Mouse (Mus musculus): ENCODE results near the gene Gm42742. TPM values are rescaled to one million over a fixed set of nuclear protein-coding genes. Genes with fewer than 3 reads are reported as not detected.

Gm42742 gene
- total RNA-seq (2012; rRNA removed): 13.8 and 20.5 TPM in 2 replicates
- polyA plus RNA-seq (2012; ENCODE audit: insufficient read depth in 1 of 2, insufficient read length in 2 of 2, low read depth in 1 of 2, low replicate concordance in 2 of 2, missing spikeins in 1 of 2): 10 to 100 TPM in 1 of 2 experiments, not detected in 1; 27.2 TPM

- DNase-seq (ENCODE audit: low read depth, low spot score): peak; percentile 54
- no peaks in the 10 kb centered on the region for H3K27me3 ChIP-seq (ENCODE audit: control insufficient read depth in 1 of 2, insufficient read depth in 2 of 2, low read length in 2 of 2)
- peaks cover 0 to 22% of the 10 kb centered on the region in 2 experiments; a peak in 3 of 4 replicates for H3K36me3 ChIP-seq (ENCODE audit: control insufficient read depth in 1 of 2, insufficient read depth in 2 of 2, low read length in 2 of 2)
- peak within 1 kb of the TSS; percentile 11; the same call in 1 of the 2 replicates for H3K9ac ChIP-seq (ENCODE audit: control insufficient read depth, low read depth, low read length, poor library complexity, severe bottlenecking)
- no peaks in the 10 kb centered on the region for H3K9me3 ChIP-seq (replicated peaks; ENCODE audit: insufficient read depth, low read length)
- no peak for TF ChIP-seq JUND (IDR thresholded peaks at IDR 0.05; ENCODE audit: low read depth, low read length)
- no peak for TF ChIP-seq USF1 (IDR thresholded peaks at IDR 0.05; ENCODE audit: low read depth, low read length)
- no peak for TF ChIP-seq ZNF384 (IDR thresholded peaks at IDR 0.05; ENCODE audit: low read depth, low read length)
- TF ChIP-seq MAZ (IDR thresholded peaks at IDR 0.05; ENCODE audit: low read depth, low read length): no peak
- no peak for TF ChIP-seq UBTF (IDR thresholded peaks at IDR 0.05; ENCODE audit: borderline replicate concordance, insufficient read depth, low read depth, low read length)
- 0 out of 2 replicates have a peak, but pooled peaks have one; percentile 13 for TF ChIP-seq MYB (IDR thresholded peaks at IDR 0.05; ENCODE audit: low read depth, low read length)
- no peak for TF ChIP-seq GATA1 (IDR thresholded peaks at IDR 0.05; ENCODE audit: low read depth, low read length)
- TF ChIP-seq MXI1 (IDR thresholded peaks at IDR 0.05; ENCODE audit: low read depth, low read length): no peak
- TF ChIP-seq RAD21 (IDR thresholded peaks at IDR 0.05; ENCODE audit: low read depth, low read length): no peak
- no peak for TF ChIP-seq TAL1 (IDR thresholded peaks at IDR 0.05; ENCODE audit: low read length)
- no peak for TF ChIP-seq SIN3A (IDR thresholded peaks at IDR 0.05; ENCODE audit: low read length)
- peak; percentile 98 for TF ChIP-seq POLR2AphosphoS2 (IDR thresholded peaks at IDR 0.05; ENCODE audit: low read length)
- peak; percentile 62 to 66; a peak in 2 of 4 replicates for TF ChIP-seq POLR2A (IDR thresholded peaks at IDR 0.05; ENCODE audit: control insufficient read depth in 1 of 2, insufficient read depth in 1 of 2, low read depth in 1 of 2, low read length in 2 of 2, poor library complexity in 1 of 2)
- H3K79me2 ChIP-seq (ENCODE audit: control insufficient read depth, insufficient read depth, low read length, poor library complexity): peaks cover 48% of the 10 kb centered on the region
- H3K4me1 ChIP-seq (ENCODE audit: control insufficient read depth in 1 of 2, insufficient read depth in 2 of 2, low read length in 2 of 2): peaks cover 0 to 17% of the 10 kb centered on the region in 2 experiments; a peak in 2 of 4 replicates
- no peak within 1 kb of the TSS for H3K4me3 ChIP-seq (ENCODE audit: control insufficient read depth in 1 of 2, insufficient read depth in 1 of 2, low read depth in 2 of 2, low read length in 2 of 2)
- H3K27ac ChIP-seq (ENCODE audit: control insufficient read depth, low read depth, low read length): no peak within 1 kb of the TSS
Observed at GRCm38 (mm10) chr7:127020901-127021562, at the start of gene Gm42742, which contains the start of gene Prrt2. Gene Gm42742, minus strand, starts transcription at chr7:127021097. Gene Prrt2, minus strand, starts transcription at chr7:127021211.

- no peak for DNase-seq (ENCODE audit: low read depth, low spot score)
- Histone ChIP-seq H3K4me3 (ENCODE audit: control insufficient read depth in 1 of 2, insufficient read depth in 1 of 2, low read depth in 2 of 2, low read length in 2 of 2) (no peak overlapping the region), H3K27ac (ENCODE audit: control insufficient read depth, low read depth, low read length) (no peak overlapping the region), H3K79me2 (ENCODE audit: control insufficient read depth, insufficient read depth, low read length, poor library complexity) (no peaks in the 10 kb centered on the region), H3K9me3 (replicated peaks; ENCODE audit: insufficient read depth, low read length) (no peaks in the 10 kb centered on the region), H3K36me3 (ENCODE audit: control insufficient read depth in 1 of 2, insufficient read depth in 2 of 2, low read length in 2 of 2) (peaks cover 0 to 4% of the 10 kb centered on the region in 2 experiments; a peak in 2 of 4 replicates), H3K27me3 (ENCODE audit: control insufficient read depth in 1 of 2, insufficient read depth in 2 of 2, low read length in 2 of 2) (no peaks in the 10 kb centered on the region), H3K9ac (ENCODE audit: control insufficient read depth, low read depth, low read length, poor library complexity, severe bottlenecking) (no peak overlapping the region), H3K4me1 (ENCODE audit: control insufficient read depth in 1 of 2, insufficient read depth in 2 of 2, low read length in 2 of 2) (no peaks in the 10 kb centered on the region)
- TF ChIP-seq MEF2A (IDR thresholded peaks at IDR 0.05; ENCODE audit: extremely low read depth, insufficient replicate concordance, low read depth, low read length, poor library complexity, severe bottlenecking): no peak
- no peak for TF ChIP-seq GABPA (IDR thresholded peaks at IDR 0.05; ENCODE audit: low read depth, low read length)
- no peak for TF ChIP-seq ELF1 (IDR thresholded peaks at IDR 0.05; ENCODE audit: low read depth, low read length)
- TF ChIP-seq CTCF (IDR thresholded peaks at IDR 0.05 in 2 of 3, conservative IDR thresholded peaks at IDR 0.05 in 1 of 3; ENCODE audit: control insufficient read depth in 1 of 3, insufficient read depth in 1 of 3, low read depth in 2 of 3, low read length in 3 of 3, poor library complexity in 1 of 3, severe bottlenecking in 1 of 3): no peak
- TF ChIP-seq MXI1 (IDR thresholded peaks at IDR 0.05; ENCODE audit: low read depth, low read length): no peak
Observed at GRCm38 (mm10) chr7:127066317-127066716, 45.4 kb upstream of the Gm42742 start.

Data from MEL (cell line).